Mouse (Mus musculus) MEL (cell line): ENCODE measurements around the gene Irf4. TPM values are rescaled to one million over a fixed set of nuclear protein-coding genes. Genes with fewer than 3 reads are reported as not detected.

Experiments
- DNase-seq: peaks from one replicate; pipeline ENCODE4 v3.0.0; 2011; ENCODE audit warnings: low read depth, low spot score
- H3K27ac ChIP-seq: 2 replicates; pipeline ENCODE4 v1.5.1; 2012; ENCODE audit warnings: low read depth, mild to moderate bottlenecking, control low read depth, low read length, moderate library complexity; ENCODE audit not compliant: control insufficient read depth
- H3K27me3 ChIP-seq, 2 experiments: fragments of 150-350 bp in 1 of 2; sonication (generic) in 1 of 2; 2 replicates each; pipeline ENCODE4 v1.6.1; 2012; ENCODE audit warnings: low read length in 2 of 2, mild to moderate bottlenecking in 2 of 2, improper control_type of control experiment in 1 of 2, moderate library complexity in 1 of 2; ENCODE audit not compliant: insufficient read depth in 2 of 2, control insufficient read depth in 1 of 2
- H3K36me3 ChIP-seq, 2 experiments: 2 replicates each; pipeline ENCODE4 v1.6.1; 2012 to 2014; ENCODE audit warnings: low read length in 2 of 2, improper control_type of control experiment in 1 of 2, inconsistent platforms in 1 of 2, mild to moderate bottlenecking in 1 of 2; ENCODE audit not compliant: insufficient read depth in 2 of 2, control insufficient read depth in 1 of 2
- H3K4me1 ChIP-seq, 2 experiments: fragments of 150-350 bp in 1 of 2; sonication (generic) in 1 of 2; 2 replicates each; pipeline ENCODE4 v1.6.1; 2012; ENCODE audit warnings: low read length in 2 of 2, improper control_type of control experiment in 1 of 2, mild to moderate bottlenecking in 1 of 2; ENCODE audit not compliant: insufficient read depth in 2 of 2, control insufficient read depth in 1 of 2
- H3K4me3 ChIP-seq, 2 experiments: fragments of 150-350 bp in 1 of 2; sonication (generic) in 1 of 2; 2 replicates each; pipeline ENCODE4 v1.5.1; 2012; ENCODE audit warnings: low read depth in 2 of 2, low read length in 2 of 2, mild to moderate bottlenecking in 2 of 2, moderate library complexity in 2 of 2, control low read depth in 1 of 2, improper control_type of control experiment in 1 of 2; ENCODE audit not compliant: control insufficient read depth in 1 of 2, insufficient read depth in 1 of 2
- H3K79me2 ChIP-seq: 2 replicates; pipeline ENCODE4 v1.6.1; 2012; ENCODE audit warnings: mild to moderate bottlenecking, low read length, moderate library complexity; ENCODE audit not compliant: control insufficient read depth, poor library complexity, insufficient read depth
- H3K9ac ChIP-seq: 2 replicates; pipeline ENCODE4 v1.6.1; 2012; ENCODE audit warnings: low read depth, mild to moderate bottlenecking, control low read depth, low read length, moderate library complexity; ENCODE audit not compliant: control insufficient read depth, poor library complexity, severe bottlenecking
- H3K9me3 ChIP-seq: fragments of 150-350 bp; sonication (generic); replicated peaks from 2 replicates; pipeline ENCODE4 v1.6.1; 2012; ENCODE audit warnings: mild to moderate bottlenecking, low read length, improper control_type of control experiment, moderate library complexity; ENCODE audit not compliant: insufficient read depth
- CHD1 ChIP-seq: IDR thresholded peaks from 2 replicates; pipeline ENCODE4 v1.6.1; 2012; ENCODE audit warnings: low read depth, mild to moderate bottlenecking, inconsistent platforms, low read length, improper control_type of control experiment
- E2F4 ChIP-seq: IDR thresholded peaks from 2 replicates; pipeline ENCODE4 v1.6.1; 2011; ENCODE audit warnings: low read depth, low read length, improper control_type of control experiment, borderline replicate concordance
- ETS1 ChIP-seq: IDR thresholded peaks from 2 replicates; pipeline ENCODE4 v1.6.1; 2012; ENCODE audit warnings: low read depth, mild to moderate bottlenecking, inconsistent platforms, low read length, improper control_type of control experiment, moderate library complexity
- HCFC1 ChIP-seq: IDR thresholded peaks from 2 replicates; pipeline ENCODE4 v1.6.1; 2012; ENCODE audit warnings: low read depth, mild to moderate bottlenecking, inconsistent platforms, low read length, improper control_type of control experiment, moderate library complexity
- JUND ChIP-seq: IDR thresholded peaks from 2 replicates; pipeline ENCODE4 v1.6.1; 2011; ENCODE audit warnings: low read depth, mild to moderate bottlenecking, improper control_type of control experiment, low read length
- MAX ChIP-seq: IDR thresholded peaks from 2 replicates; pipeline ENCODE4 v1.6.1; 2011; ENCODE audit warnings: low read length, improper control_type of control experiment
- MEF2A ChIP-seq: IDR thresholded peaks from 2 replicates; pipeline ENCODE4 v1.6.1; 2014; ENCODE audit warnings: low read depth, mild to moderate bottlenecking, inconsistent platforms, low read length, improper control_type of control experiment; ENCODE audit not compliant: poor library complexity, insufficient replicate concordance, severe bottlenecking; ENCODE audit errors: extremely low read depth
- MYB ChIP-seq: IDR thresholded peaks from 2 replicates; pipeline ENCODE4 v1.6.1; 2011; ENCODE audit warnings: mild to moderate bottlenecking, low read depth, low read length, improper control_type of control experiment
- MYC ChIP-seq: IDR thresholded peaks from 2 replicates; pipeline ENCODE4 v1.6.1; 2011; ENCODE audit warnings: low read depth, mild to moderate bottlenecking, low read length, improper control_type of control experiment, moderate library complexity
- POLR2A ChIP-seq, 2 experiments: IDR thresholded peaks; 2 replicates each; pipeline ENCODE4 v1.6.1; 2011 to 2012; ENCODE audit warnings: low read length in 2 of 2, mild to moderate bottlenecking in 2 of 2, control low read depth in 1 of 2, improper control_type of control experiment in 1 of 2, low read depth in 1 of 2, moderate library complexity in 1 of 2; ENCODE audit not compliant: control insufficient read depth in 1 of 2, insufficient read depth in 1 of 2, poor library complexity in 1 of 2
- POLR2AphosphoS2 ChIP-seq: IDR thresholded peaks from 2 replicates; pipeline ENCODE4 v1.6.1; 2011; ENCODE audit warnings: low read length, improper control_type of control experiment
- RAD21 ChIP-seq: IDR thresholded peaks from 2 replicates; pipeline ENCODE4 v1.6.1; 2011; ENCODE audit warnings: mild to moderate bottlenecking, low read depth, low read length, improper control_type of control experiment
- RCOR1 ChIP-seq: IDR thresholded peaks from 2 replicates; pipeline ENCODE4 v1.6.1; 2012; ENCODE audit warnings: low read depth, mild to moderate bottlenecking, inconsistent platforms, low read length, improper control_type of control experiment
- SIN3A ChIP-seq: IDR thresholded peaks from 2 replicates; pipeline ENCODE4 v1.6.1; 2012; ENCODE audit warnings: low read length, improper control_type of control experiment, inconsistent platforms
- SMC3 ChIP-seq: IDR thresholded peaks from 2 replicates; pipeline ENCODE4 v1.6.1; 2011; ENCODE audit warnings: low read depth, low read length, improper control_type of control experiment
- TAL1 ChIP-seq: IDR thresholded peaks from 2 replicates; pipeline ENCODE4 v1.6.1; 2012; ENCODE audit warnings: mild to moderate bottlenecking, inconsistent platforms, low read length, moderate library complexity, mixed read lengths
- TCF12 ChIP-seq: IDR thresholded peaks from 2 replicates; pipeline ENCODE4 v1.6.1; 2014; ENCODE audit warnings: low read depth, mild to moderate bottlenecking, inconsistent platforms, low read length, improper control_type of control experiment, moderate library complexity
- UBTF ChIP-seq: IDR thresholded peaks from 2 replicates; pipeline ENCODE4 v1.6.1; 2012; ENCODE audit warnings: low read depth, mild to moderate bottlenecking, inconsistent platforms, low read length, improper control_type of control experiment, moderate library complexity, borderline replicate concordance; ENCODE audit not compliant: insufficient read depth
- USF1 ChIP-seq: IDR thresholded peaks from 2 replicates; pipeline ENCODE4 v1.6.1; 2014; ENCODE audit warnings: low read depth, mild to moderate bottlenecking, inconsistent platforms, low read length, improper control_type of control experiment, moderate library complexity
- ZKSCAN1 ChIP-seq: IDR thresholded peaks from 2 replicates; pipeline ENCODE4 v1.6.1; 2012; ENCODE audit warnings: low read depth, mild to moderate bottlenecking, inconsistent platforms, low read length, improper control_type of control experiment, moderate library complexity
- ZNF384 ChIP-seq: IDR thresholded peaks from 2 replicates; pipeline ENCODE4 v1.6.1; 2012; ENCODE audit warnings: low read depth, mild to moderate bottlenecking, inconsistent platforms, low read length, improper control_type of control experiment
- polyA plus RNA-seq, 2 experiments: library from polyadenylated mRNA; stranded (reverse) in 1 of 2; unstranded in 1 of 2; fragments of >175 nt in 1 of 2; fragments of >200 nt in 1 of 2; gene quantifications; 2 replicates each; pipeline versions ENCODE4 v1.2.1 to v1.2.4; 2012; ENCODE audit warnings: low replicate concordance in 2 of 2, low read depth in 1 of 2; ENCODE audit not compliant: insufficient read length in 2 of 2, insufficient read depth in 1 of 2, missing spikeins in 1 of 2
- total RNA-seq: library from RNA; depleted of rRNA; stranded (reverse); fragments of 300-350 nt; gene quantifications from 2 replicates; pipeline ENCODE4 v1.2.3, GENCODE M21; 2012

Irf4 gene
- total and polyA plus RNA-seq, 3 experiments = not detected

GRCm38 (mm10) chr13:30723858-30724257, 25.2 kb upstream of the Irf4 start:
- DNase-seq = no peak
- H3K27ac ChIP-seq = no peak overlapping the region
- H3K9me3 ChIP-seq = no peaks in the 10 kb centered on the region
- H3K4me1 ChIP-seq = no peaks in the 10 kb centered on the region
- H3K79me2 ChIP-seq = no peaks in the 10 kb centered on the region
- H3K9ac ChIP-seq = no peak overlapping the region
- no peaks in the 10 kb centered on the region for H3K36me3 ChIP-seq
- no peaks in the 10 kb centered on the region for H3K27me3 ChIP-seq
- TF ChIP-seq MYC (no peak), MYB (no peak), POLR2A (IDR thresholded peaks at IDR 0.05; ENCODE audit: control insufficient read depth in 1 of 2, insufficient read depth in 1 of 2, low read depth in 1 of 2, low read length in 2 of 2, poor library complexity in 1 of 2) (no peak), SIN3A (no peak), CHD1 (no peak), SMC3 (no peak), ETS1 (no peak), MEF2A (no peak), JUND (no peak), TAL1 (no peak), USF1 (no peak), RCOR1 (no peak), TCF12 (no peak), HCFC1 (no peak), E2F4 (no peak), ZKSCAN1 (no peak), ZNF384 (no peak), RAD21 (no peak)
- H3K4me3 ChIP-seq = no peak overlapping the region

- TF ChIP-seq POLR2AphosphoS2 (no peak), MAX (no peak), UBTF (no peak)
- H3K4me1 ChIP-seq = no peaks in the 10 kb centered on the region
- no peak overlapping the region for H3K27ac ChIP-seq
- no peak for DNase-seq
- H3K9ac ChIP-seq = no peak overlapping the region
- H3K4me3 ChIP-seq = no peak overlapping the region
- no peaks in the 10 kb centered on the region for H3K9me3 ChIP-seq
- H3K79me2 ChIP-seq = no peaks in the 10 kb centered on the region
- no peaks in the 10 kb centered on the region for H3K36me3 ChIP-seq
- H3K27me3 ChIP-seq = no peaks in the 10 kb centered on the region
These were observed 24.2 kb upstream of the Irf4 start for GRCm38 (mm10) chr13:30724691-30725271.
